Mouse (Mus musculus) yolk sac, embryonic 10.5 days (tissue): ENCODE data around the gene Mark3.
A peak's percentile ranks its signal among the peaks of the same experiment; 100 is the strongest.

Experiments used
- DNase-seq: peaks from one replicate; pipeline ENCODE4 v3.0.0-alpha.2; 2017; ENCODE audit warnings: low spot score

Gene Mark3

DNA sequence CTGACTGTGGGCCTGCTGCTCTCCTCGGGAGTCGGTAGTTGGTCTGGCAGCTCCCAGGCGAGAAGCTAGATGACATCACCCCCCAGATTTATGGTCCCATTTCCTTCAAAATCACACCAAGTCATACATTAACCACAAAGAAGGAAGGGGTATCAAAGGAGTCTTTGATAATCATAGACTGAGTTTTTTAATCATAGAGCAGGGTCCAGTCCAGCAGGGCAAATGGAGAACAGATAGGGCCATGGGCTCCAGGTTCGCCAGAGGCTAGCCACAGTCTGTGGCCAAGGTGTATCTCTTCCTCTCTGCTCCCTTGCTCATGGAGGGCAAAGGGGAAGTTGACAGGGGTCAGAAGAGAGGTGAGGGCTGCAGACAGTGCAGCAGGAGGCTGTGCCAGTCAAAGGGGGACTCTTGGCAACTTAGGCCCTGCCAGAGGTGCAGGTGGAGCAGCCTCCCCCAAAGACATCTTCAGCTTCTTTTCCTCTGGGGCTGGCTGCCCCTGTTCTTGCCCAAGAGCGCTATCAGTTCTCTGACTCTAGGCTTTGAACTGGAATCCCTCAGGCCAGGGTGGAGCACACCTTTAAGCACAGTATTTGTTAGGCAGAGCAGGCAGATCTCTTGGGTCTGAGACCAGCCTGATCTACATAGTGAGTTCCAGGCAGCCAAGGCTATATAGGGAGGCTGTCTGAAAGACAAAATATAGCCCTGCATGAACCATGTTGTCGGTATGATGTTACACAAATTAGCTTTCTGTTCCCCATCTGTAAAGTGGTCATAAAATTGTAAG, 101.7 kb downstream of the Mark3 start:
- DNase-seq: no peak

GRCm38 (mm10) chr12:111677421-111677820, 103.1 kb downstream of the Mark3 start:
- DNase-seq: no peak

- DNase-seq: peak; percentile 90
Observed at GRCm38 (mm10) chr12:111677882-111678669, 103.8 kb downstream of the Mark3 start, which contains the start of gene Trmt61a. TSS of gene Trmt61a (plus strand) at chr12:111678105.

- no peak for DNase-seq
Observed at GRCm38 (mm10) chr12:111678670-111678933, 104.3 kb downstream of the Mark3 start.

DNA sequence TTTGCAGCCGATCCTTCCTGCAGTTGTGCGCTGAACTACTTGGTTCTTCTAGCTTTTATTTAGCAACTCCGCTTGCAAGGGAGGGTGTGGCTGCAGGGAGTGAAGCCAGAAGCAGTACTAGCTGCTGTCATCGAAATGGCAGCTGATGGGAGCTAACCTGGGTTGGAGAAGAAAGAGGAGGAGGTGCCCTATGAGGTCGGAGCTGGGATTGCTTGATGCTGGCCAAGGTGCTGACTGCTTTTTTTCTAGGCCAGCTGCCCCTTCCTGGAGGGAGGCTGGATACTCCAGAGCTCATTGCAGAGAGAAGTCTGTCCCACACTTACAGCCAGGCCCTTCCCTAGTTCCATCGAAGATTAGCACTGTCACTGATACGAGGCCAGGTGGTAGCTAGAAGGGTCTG, 104.7 kb downstream of the Mark3 start:
- no peak for DNase-seq

DNA sequence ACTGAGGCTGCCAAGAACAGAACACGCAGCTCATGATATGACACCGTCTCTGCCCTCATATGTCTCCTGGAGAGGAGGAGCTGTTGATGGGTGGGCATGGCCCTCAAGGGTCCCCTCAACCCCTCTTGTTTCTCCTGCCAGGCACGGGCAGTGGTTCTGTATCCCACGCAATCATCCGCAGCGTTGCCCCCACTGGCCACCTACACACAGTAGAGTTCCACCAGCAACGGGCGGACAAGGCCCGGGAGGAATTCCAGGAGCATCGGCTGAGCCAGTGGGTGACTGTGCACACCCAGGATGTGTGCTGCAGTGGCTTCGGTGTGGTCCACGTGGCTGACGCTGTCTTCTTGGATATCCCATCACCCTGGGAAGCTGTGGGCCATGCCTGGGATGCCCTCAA, 106.3 kb downstream of the Mark3 start:
- DNase-seq: no peak

GRCm38 (mm10) chr12:111681305-111681704, 107.0 kb downstream of the Mark3 start:
- DNase-seq: no peak

GRCm38 (mm10) chr12:111682003-111682402, 107.7 kb downstream of the Mark3 start:
- no peak for DNase-seq

GRCm38 (mm10) chr12:111682806-111683205, 108.5 kb downstream of the Mark3 start:
- peak; percentile 50 for DNase-seq

DNA sequence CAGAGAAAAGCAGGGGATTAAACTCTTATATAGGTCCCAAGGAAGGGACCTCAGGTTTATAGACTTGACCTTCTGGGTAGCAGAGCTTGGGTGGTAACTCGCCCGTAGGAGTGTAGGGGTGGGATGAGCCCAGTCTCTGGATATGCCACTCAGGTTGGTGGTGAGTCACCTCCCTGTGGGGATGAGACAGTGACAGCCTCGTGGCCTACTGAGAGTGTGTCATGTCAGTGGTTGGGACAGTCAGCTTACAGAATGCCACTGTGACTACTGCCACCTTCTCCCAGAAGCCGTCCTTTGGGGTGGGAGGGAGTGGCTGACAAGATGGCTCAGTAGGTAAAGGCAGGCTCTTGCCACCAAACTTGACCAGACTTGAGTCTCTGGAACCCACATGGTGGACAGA, 112.1 kb downstream of the Mark3 start:
- no peak for DNase-seq

GRCm38 (mm10) chr12:111687350-111688068, 113.2 kb downstream of the Mark3 start:
- DNase-seq: no peak

GRCm38 (mm10) chr12:111688069-111688428, 113.7 kb downstream of the Mark3 start:
- no peak for DNase-seq

DNA sequence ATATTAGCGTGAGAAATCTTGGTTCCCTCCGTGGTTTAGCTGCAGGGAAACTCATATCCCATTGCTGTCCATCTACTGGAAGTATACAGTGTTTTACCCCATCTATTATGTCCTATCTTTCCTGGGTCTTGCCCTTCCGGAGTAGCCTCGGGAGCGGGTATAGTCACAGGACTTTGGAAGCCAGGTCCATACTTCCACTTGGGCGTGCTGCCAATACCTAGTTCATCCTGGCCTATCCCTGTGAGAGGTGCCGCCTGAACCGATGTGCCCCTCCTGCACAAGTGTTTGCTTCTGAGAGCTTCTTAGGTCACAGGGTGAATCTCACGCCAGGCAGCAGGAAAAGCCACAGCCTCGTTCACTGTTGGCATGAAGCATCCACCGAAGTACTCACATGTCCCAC, 115.1 kb downstream of the Mark3 start:
- DNase-seq: no peak

DNA sequence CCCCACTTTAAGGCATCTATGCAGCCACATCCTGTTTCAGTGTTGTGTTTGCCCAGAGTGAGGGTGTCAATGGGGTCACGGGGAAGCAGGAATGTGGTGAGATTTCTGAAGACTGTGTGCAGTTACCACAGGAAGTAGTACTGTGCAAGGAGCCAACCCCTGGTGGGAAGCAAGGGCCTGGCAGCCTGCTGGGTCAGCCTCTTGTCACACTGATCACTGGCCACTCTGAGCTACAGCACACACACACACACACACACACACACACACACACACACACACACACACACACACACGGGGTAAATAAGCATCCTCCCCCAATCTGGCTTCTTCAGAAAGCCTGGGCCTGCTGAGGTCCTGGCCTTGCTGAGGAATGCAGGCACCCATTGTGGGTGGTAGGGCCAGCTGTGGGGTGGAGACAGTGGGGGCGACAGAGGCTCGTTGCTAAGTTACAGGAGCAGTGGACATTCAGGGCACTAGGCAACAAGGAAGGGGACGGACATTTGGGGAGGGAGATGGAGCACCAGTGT, 117.1 kb downstream of the Mark3 start:
- DNase-seq: peak; percentile 40

GRCm38 (mm10) chr12:111692899-111693298, 118.6 kb downstream of the Mark3 start:
- no peak for DNase-seq

GRCm38 (mm10) chr12:111693341-111694270, 119.3 kb downstream of the Mark3 start:
- DNase-seq: no peak

DNA sequence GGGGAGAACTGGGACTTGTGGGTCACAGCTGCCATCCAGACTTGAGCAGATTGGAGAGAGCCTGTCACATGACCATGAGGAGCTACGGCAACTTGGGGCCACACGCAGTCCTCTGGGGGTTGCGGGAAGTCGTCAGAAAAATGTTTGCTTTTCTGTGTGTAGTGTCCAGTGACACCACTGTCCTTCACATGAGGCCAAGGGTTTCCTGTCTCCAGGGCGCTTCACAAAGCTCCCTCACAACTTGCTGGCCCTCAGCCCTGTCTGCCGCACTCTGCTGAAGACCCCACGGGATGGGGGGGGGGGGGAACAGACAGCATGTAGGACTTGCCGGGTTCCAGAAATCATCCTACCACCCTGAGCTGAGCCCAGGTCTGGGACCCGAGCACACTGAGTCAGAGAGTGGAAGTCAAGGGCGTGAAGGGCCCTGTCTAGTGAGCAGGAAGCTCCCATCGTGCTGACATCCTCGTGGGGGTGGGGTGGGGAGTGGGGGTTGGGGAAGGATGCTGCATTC, 120.0 kb downstream of the Mark3 start:
- DNase-seq: no peak

DNA sequence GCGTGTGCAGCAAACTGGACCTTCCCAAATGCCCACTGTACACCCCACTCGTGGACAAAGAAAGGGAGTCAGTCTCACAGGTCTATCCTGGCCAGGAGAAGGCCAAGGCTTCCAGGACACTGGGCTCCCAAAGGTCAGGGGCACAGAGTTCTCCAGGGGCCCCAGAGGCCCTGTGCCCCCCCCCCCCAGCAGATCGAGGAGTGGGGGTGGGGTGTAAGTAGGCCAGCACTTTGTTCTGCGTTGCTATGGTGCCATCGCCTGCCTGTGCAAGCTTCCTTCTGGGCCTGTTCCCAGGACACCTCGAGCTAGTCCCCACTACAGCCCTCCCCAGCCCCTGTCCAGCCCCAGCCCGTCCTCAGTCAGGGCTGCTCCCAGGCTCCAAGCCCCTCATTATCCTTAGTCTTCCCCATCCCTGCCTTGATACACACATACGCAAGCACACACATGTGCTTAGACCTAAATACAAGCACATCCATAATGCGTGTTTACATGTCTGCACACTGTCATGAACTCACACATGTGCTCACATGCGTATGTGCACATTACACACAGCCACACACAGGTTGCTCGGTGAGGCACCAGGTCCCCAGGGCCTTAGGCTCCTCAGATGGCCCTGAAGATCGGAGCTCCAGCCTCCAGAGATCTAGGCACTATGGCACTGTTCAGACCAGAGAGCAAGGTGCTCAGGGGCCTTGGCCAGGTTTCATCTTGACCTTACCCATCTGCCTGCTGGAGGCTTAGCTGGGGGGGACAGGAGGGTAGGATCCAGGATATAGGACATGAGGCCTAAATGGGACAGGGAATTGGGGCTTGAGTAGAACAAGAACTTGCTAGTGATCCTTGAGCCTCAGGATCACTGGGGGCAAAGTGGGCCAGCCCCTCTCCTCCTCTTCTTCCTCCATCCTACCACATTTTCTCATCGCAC, 120.8 kb downstream of the Mark3 start:
- DNase-seq: no peak

DNA sequence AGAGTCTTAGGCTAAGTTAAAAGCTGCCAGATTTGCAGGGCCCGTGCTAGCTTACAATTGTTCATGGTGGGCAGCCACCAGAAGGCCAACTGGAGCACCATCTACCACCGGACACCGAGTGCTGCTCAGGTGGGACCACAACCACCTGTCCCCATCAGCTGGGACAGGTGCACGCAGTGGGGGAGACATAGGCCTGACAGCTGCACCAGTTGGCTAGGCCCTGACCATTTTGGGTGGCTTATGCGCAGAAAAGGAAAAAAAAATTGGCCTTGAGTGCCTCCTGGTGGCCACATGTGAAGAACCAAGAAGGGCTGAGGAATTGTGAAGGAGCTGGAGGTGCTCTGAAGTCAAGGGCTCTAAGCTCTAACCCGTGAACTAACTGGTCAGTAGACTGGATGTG, 121.9 kb downstream of the Mark3 start:
- peak; percentile 52 for DNase-seq

GRCm38 (mm10) chr12:111697708-111698107, 123.4 kb downstream of the Mark3 start:
- DNase-seq: no peak
